Mouse (Mus musculus) megakaryocyte, adult 5-6 weeks (primary cell): ENCODE data around the gene Bcl9l. TPM values are rescaled to one million over a fixed set of nuclear protein-coding genes. Genes with fewer than 3 reads are reported as not detected.

Experiments
- ATAC-seq: 2 replicates; pipeline ENCODE4 v1.8.0; 2016; ENCODE audit warnings: mild to moderate bottlenecking, inconsistent platforms; ENCODE audit not compliant: poor library complexity, severe bottlenecking
- total RNA-seq, 2 experiments: library from RNA; stranded (forward) in 1 of 2; stranded (reverse) in 1 of 2; fragments of 153-499, 151-499 nt in 1 of 2; fragments of 221-1000, 200-1000 nt in 1 of 2; gene quantifications; 2 replicates each; pipeline versions ENCODE4 v1.2.3 to v1.2.4; 2015 to 2017

Gene Bcl9l
- total RNA-seq, 2 experiments from 2014 or later = 2.6 to 6.0 TPM

- no peak for ATAC-seq
Observed at GRCm38 (mm10) chr9:44483041-44483509, 450 bp downstream of the Bcl9l start.

- no peak for ATAC-seq
Observed at GRCm38 (mm10) chr9:44483510-44484044, 952 bp downstream of the Bcl9l start.

- no peak for ATAC-seq
Observed at GRCm38 (mm10) chr9:44484311-44485104, 1.9 kb downstream of the Bcl9l start.

GRCm38 (mm10) chr9:44485105-44485515, 2.5 kb downstream of the Bcl9l start:
- no peak for ATAC-seq

GRCm38 (mm10) chr9:44485516-44486161, 3.0 kb downstream of the Bcl9l start:
- no peak for ATAC-seq

GRCm38 (mm10) chr9:44486335-44486734, 3.7 kb downstream of the Bcl9l start:
- ATAC-seq = no peak

GRCm38 (mm10) chr9:44486741-44487421, 4.3 kb downstream of the Bcl9l start:
- no peak for ATAC-seq

GRCm38 (mm10) chr9:44487441-44487840, 4.8 kb downstream of the Bcl9l start:
- no peak for ATAC-seq

GRCm38 (mm10) chr9:44488416-44488815, 5.8 kb downstream of the Bcl9l start:
- no peak for ATAC-seq

- ATAC-seq = no peak
Observed at GRCm38 (mm10) chr9:44488855-44489381, 6.3 kb downstream of the Bcl9l start.

GRCm38 (mm10) chr9:44489651-44490085, 7.0 kb downstream of the Bcl9l start:
- ATAC-seq = no peak

GRCm38 (mm10) chr9:44490086-44490967, 7.7 kb downstream of the Bcl9l start:
- no peak for ATAC-seq

- ATAC-seq = no peak
Observed at GRCm38 (mm10) chr9:44491351-44491750, 8.7 kb downstream of the Bcl9l start.

- ATAC-seq = peak; percentile 63
Observed at GRCm38 (mm10) chr9:44492631-44493461, 10.2 kb downstream of the Bcl9l start.

- 0 out of 2 replicates have a peak, but pooled peaks have one; percentile 28 for ATAC-seq
Observed at GRCm38 (mm10) chr9:44494261-44494862, 11.7 kb downstream of the Bcl9l start.

GRCm38 (mm10) chr9:44494863-44495809, 12.5 kb downstream of the Bcl9l start:
- no peak for ATAC-seq

- ATAC-seq = no peak
Observed at GRCm38 (mm10) chr9:44495810-44496344, 13.3 kb downstream of the Bcl9l start.
